In the genomic region with DNA sequence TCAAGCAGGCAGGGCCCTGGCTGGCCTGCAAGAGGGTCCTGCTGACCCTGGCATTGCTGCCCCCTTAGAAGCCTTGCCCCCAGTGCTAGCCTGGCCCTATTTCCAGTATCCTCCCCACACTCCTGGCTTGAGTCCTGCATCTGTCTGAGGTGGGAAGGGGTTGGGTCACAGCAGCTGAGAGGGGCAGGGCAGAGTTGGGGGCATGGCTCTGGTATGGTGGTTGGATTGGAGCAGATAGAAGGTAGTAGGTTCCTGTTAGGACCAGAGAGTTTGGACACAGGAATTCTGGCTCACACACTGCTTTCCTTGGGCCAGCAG, we compare ENCODE assay signal across 12 mouse cellular contexts. TPM values are rescaled to one million over a fixed set of nuclear protein-coding genes. Genes with fewer than 3 reads are reported as not detected.
DNase-seq lines count a peak whose midpoint lies in the region; ATAC-seq and TF ChIP-seq lines count a peak whose summit lies in the region.
"Had no signal": no experiment of that assay in that cellular context is flagged by ENCODE, and none has a peak within 500 bp of the region (broad histone marks: within the 10 kb centered on the region; RNA-seq: fewer than 3 reads in every experiment).

No protein-coding gene starts in this region.

- H3K36me3 ChIP-seq in forebrain, postnatal 0 days (ENCODE audit: insufficient read depth): no peaks in the 10 kb centered on the region
- H3K36me3 ChIP-seq in hindbrain, postnatal 0 days (ENCODE audit: insufficient read depth, low read length): no peaks in the 10 kb centered on the region

- H3K9ac ChIP-seq in forebrain, postnatal 0 days: no peak overlapping the region
- H3K9ac ChIP-seq in hindbrain, postnatal 0 days (replicated peaks; ENCODE audit: low read length): 0 out of 2 replicates have a peak overlapping the region, but pooled peaks have one; percentile 6

- no peaks in the 10 kb centered on the region for H3K27me3 ChIP-seq in forebrain, postnatal 0 days (ENCODE audit: insufficient read depth, low read length)
- no peaks in the 10 kb centered on the region for H3K27me3 ChIP-seq in hindbrain, postnatal 0 days (ENCODE audit: insufficient read depth, low read length)

- TF ChIP-seq POLR2A in olfactory bulb, adult 2 months (IDR thresholded peaks at IDR 0.05; ENCODE audit: insufficient read depth, low read depth, low read length): no peak

- no peak for TF ChIP-seq CTCF in forebrain, postnatal 0 days (IDR thresholded peaks at IDR 0.05; ENCODE audit: low read depth)
- no peak for TF ChIP-seq CTCF in hindbrain, postnatal 0 days (IDR thresholded peaks at IDR 0.05; ENCODE audit: low read depth)
- no peak for TF ChIP-seq CTCF in olfactory bulb, adult 2 months (IDR thresholded peaks at IDR 0.05; ENCODE audit: insufficient read depth, low read depth, low read length)

- H3K27ac ChIP-seq in forebrain, postnatal 0 days (ENCODE audit: low read depth, low read length): peak overlapping the region; percentile 96
- H3K27ac ChIP-seq in hindbrain, postnatal 0 days: peak overlapping the region; percentile 87
- H3K27ac ChIP-seq in olfactory bulb, adult 2 months (ENCODE audit: insufficient read depth, low read depth, low read length): 0 out of 2 replicates have a peak overlapping the region, but pooled peaks have one; percentile 9

- H3K9me3 ChIP-seq in forebrain, postnatal 0 days (ENCODE audit: low read length): no peaks in the 10 kb centered on the region
- no peaks in the 10 kb centered on the region for H3K9me3 ChIP-seq in hindbrain, postnatal 0 days (ENCODE audit: low read length)

- peak; percentile 15 for DNase-seq in retina, postnatal 1 day
- no peak for DNase-seq in retina, embryonic 14.5 days (ENCODE audit: low spot score)
- DNase-seq in forebrain, postnatal 0 days: no peak
- no peak for DNase-seq in hindbrain, postnatal 0 days (ENCODE audit: low spot score)
- DNase-seq in adrenal gland, adult (ENCODE audit: inconsistent age in 2 of 2, low spot score in 1 of 2): no peak
- DNase-seq in layer of hippocampus, adult 8-10 months (ENCODE audit: low spot score in 2 of 2): no peak
- DNase-seq: kidney, postnatal 14 days; thymus, adult 2 months had no signal

- no peak for ATAC-seq in forebrain, postnatal 0 days
- no peak for ATAC-seq in hindbrain, postnatal 0 days

- no peak overlapping the region for H3K4me3 ChIP-seq in forebrain, postnatal 0 days (ENCODE audit: low read depth, low read length)
- no peak overlapping the region for H3K4me3 ChIP-seq in hindbrain, postnatal 0 days (ENCODE audit: low read length)
- H3K4me3 ChIP-seq in olfactory bulb, adult 2 months (ENCODE audit: insufficient read depth, low read depth, low read length): no peak overlapping the region

- H3K4me1 ChIP-seq in forebrain, postnatal 0 days (ENCODE audit: insufficient read depth): peaks cover 25% of the 10 kb centered on the region
- peaks cover 18% of the 10 kb centered on the region for H3K4me1 ChIP-seq in hindbrain, postnatal 0 days (ENCODE audit: insufficient read depth, low read length)
- peaks cover 43% of the 10 kb centered on the region for H3K4me1 ChIP-seq in olfactory bulb, adult 2 months (ENCODE audit: control insufficient read depth, insufficient read depth, low read length)

- no peak overlapping the region for H3K4me2 ChIP-seq in forebrain, postnatal 0 days (ENCODE audit: low read depth)
- no peak overlapping the region for H3K4me2 ChIP-seq in hindbrain, postnatal 0 days (ENCODE audit: low read depth, low read length)

RNA-seq across cellular contexts. Expression of gene Myh7, which starts 0.4 kb away (rescaled TPM):
- 8.5 and 9.3 TPM in 2 replicates for total RNA-seq in forebrain, postnatal 0 days (2014; rRNA removed)
- 8.8 and 9.6 TPM in 2 replicates for polyA plus RNA-seq in forebrain, postnatal 0 days (2015; fragmentation: Nextera tagmentation; extraction: Ambion mirVana)
- total RNA-seq in hindbrain, postnatal 0 days (2014; rRNA removed): 1.3 and 2.0 TPM in 2 replicates
- polyA plus RNA-seq in hindbrain, postnatal 0 days (2015; fragmentation: Nextera tagmentation; extraction: Ambion mirVana): 6.5 and 8.6 TPM in 2 replicates
- polyA plus RNA-seq in olfactory bulb, adult 2 months (2012; ENCODE audit: insufficient read depth, insufficient read length, low replicate concordance, missing spikeins): not detected in 2 replicates
- 1 to 10 TPM; 6.0 to 10.0 (median 7.8) TPM for total RNA-seq in layer of hippocampus, adult 8-10 months (2022)
- total RNA-seq: hematopoietic stem cell, adult 5-6 weeks had no signal

RNA-seq across cellular contexts. Expression of gene Gm17428, which starts 18.1 kb away (rescaled TPM):
- total RNA-seq in forebrain, postnatal 0 days (2014; rRNA removed): not detected in 2 replicates
- polyA plus RNA-seq in forebrain, postnatal 0 days (2015; fragmentation: Nextera tagmentation; extraction: Ambion mirVana): not detected in 2 replicates
- total RNA-seq in hindbrain, postnatal 0 days (2014; rRNA removed): not detected in 2 replicates
- polyA plus RNA-seq in hindbrain, postnatal 0 days (2015; fragmentation: Nextera tagmentation; extraction: Ambion mirVana): not detected in 2 replicates
- polyA plus RNA-seq in olfactory bulb, adult 2 months (2012; ENCODE audit: insufficient read depth, insufficient read length, low replicate concordance, missing spikeins): not detected in 2 replicates
- not detected for total RNA-seq in layer of hippocampus, adult 8-10 months (2022)
- total RNA-seq: hematopoietic stem cell, adult 5-6 weeks had no signal
- polyA plus RNA-seq: cortical plate, adult 2 months; limb, embryonic 11.5 days; thymus, adult 2 months had no signal

RNA-seq across cellular contexts. Expression of gene Ngdn, which starts 20.4 kb away (rescaled TPM):
- total RNA-seq in forebrain, postnatal 0 days (2014; rRNA removed): 24.2 and 36.8 TPM in 2 replicates
- 47.9 and 51.3 TPM in 2 replicates for polyA plus RNA-seq in forebrain, postnatal 0 days (2015; fragmentation: Nextera tagmentation; extraction: Ambion mirVana)
- 16.6 and 25.4 TPM in 2 replicates for total RNA-seq in hindbrain, postnatal 0 days (2014; rRNA removed)
- 53.2 and 55.2 TPM in 2 replicates for polyA plus RNA-seq in hindbrain, postnatal 0 days (2015; fragmentation: Nextera tagmentation; extraction: Ambion mirVana)
- polyA plus RNA-seq in olfactory bulb, adult 2 months (2012; ENCODE audit: insufficient read depth, insufficient read length, low replicate concordance, missing spikeins): not detected in 2 replicates
- total RNA-seq in layer of hippocampus, adult 8-10 months (2022): 10 to 100 TPM; 32.5 to 39.5 (median 34.1) TPM

RNA-seq across cellular contexts. Expression of gene Myh6, which starts 28.1 kb away (rescaled TPM):
- total RNA-seq in forebrain, postnatal 0 days (2014; rRNA removed): 0.23 and 5.8 TPM in 2 replicates
- 2.3 and 2.5 TPM in 2 replicates for polyA plus RNA-seq in forebrain, postnatal 0 days (2015; fragmentation: Nextera tagmentation; extraction: Ambion mirVana)
- 0.21 and 0.32 TPM in 2 replicates for total RNA-seq in hindbrain, postnatal 0 days (2014; rRNA removed)
- polyA plus RNA-seq in hindbrain, postnatal 0 days (2015; fragmentation: Nextera tagmentation; extraction: Ambion mirVana): 1.1 and 1.4 TPM in 2 replicates
- not detected in 2 replicates for polyA plus RNA-seq in olfactory bulb, adult 2 months (2012; ENCODE audit: insufficient read depth, insufficient read length, low replicate concordance, missing spikeins)
- total RNA-seq in layer of hippocampus, adult 8-10 months (2022): 1 to 10 TPM; 1.7 to 5.4 (median 2.6) TPM
- total RNA-seq: hematopoietic stem cell, adult 5-6 weeks had no signal

RNA-seq across cellular contexts. Expression of gene Cmtm5, which starts 58.8 kb away (rescaled TPM):
- total RNA-seq in forebrain, postnatal 0 days (2014; rRNA removed): 17.9 and 19.9 TPM in 2 replicates
- polyA plus RNA-seq in forebrain, postnatal 0 days (2015; fragmentation: Nextera tagmentation; extraction: Ambion mirVana): 17.7 and 22.7 TPM in 2 replicates
- total RNA-seq in hindbrain, postnatal 0 days (2014; rRNA removed): 62.6 and 74.1 TPM in 2 replicates
- polyA plus RNA-seq in hindbrain, postnatal 0 days (2015; fragmentation: Nextera tagmentation; extraction: Ambion mirVana): 44.8 and 52.1 TPM in 2 replicates
- polyA plus RNA-seq in olfactory bulb, adult 2 months (2012; ENCODE audit: insufficient read depth, insufficient read length, low replicate concordance, missing spikeins): not detected in 2 replicates
- total RNA-seq in layer of hippocampus, adult 8-10 months (2022): 10 to 100 TPM; 62.4 to 83.2 (median 76.3) TPM
- total RNA-seq: hematopoietic stem cell, adult 5-6 weeks had no signal

Comparison
In these comparisons a context has a peak if more than half of its experiments do, and no peak if none do; other contexts are left out.
1. H3K27ac ChIP-seq: peak in every context shown above with its lines; median percentile 96 in forebrain, postnatal 0 days; 87 in hindbrain, postnatal 0 days; 9 in olfactory bulb, adult 2 months.